Mouse (Mus musculus): ENCODE results near the gene Pnpla1.

Pnpla1 gene

DNA sequence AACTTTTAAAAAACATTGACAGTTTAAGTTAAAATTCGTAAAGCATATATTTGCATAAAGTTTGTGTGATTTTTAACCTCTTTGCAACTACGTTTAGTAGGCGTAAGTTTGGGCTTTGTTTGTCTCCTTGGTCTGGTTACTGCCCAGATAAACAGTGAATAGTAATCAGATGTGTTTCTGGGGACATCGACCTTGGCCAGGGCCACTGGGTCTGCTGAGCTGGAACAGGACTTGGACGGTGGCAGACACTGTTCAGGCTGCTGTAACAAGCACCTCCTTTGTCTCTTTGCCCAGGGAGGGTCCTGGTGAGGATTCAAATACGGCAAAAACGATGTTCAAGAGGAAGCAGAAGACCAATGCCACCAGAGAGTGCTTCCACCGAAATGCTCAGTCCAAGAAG, 27.0 kb downstream of the Pnpla1 start:
- WGBS, result 85% methylated on average over 8 of the region's 8 CpGs

DNA sequence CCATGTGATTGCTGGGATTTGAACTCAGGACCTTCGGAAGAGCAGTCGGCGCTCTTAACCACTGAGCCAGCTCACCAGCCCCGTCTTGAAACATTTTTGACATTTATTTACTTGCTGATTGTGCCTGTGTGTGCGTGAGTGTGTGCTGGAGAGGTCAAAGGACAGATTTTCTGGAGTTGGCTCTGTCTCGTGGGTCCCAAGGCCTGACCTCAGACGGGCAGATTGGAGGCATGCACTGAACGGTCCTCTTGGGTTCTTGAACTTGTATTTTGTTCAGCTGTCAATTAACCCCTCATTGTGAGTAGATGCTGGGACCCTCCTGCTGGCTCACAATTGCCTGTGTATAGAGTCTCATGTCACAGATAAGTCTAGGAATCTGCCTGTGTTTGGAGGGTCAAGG, 28.1 kb downstream of the Pnpla1 start:
- 93% methylated on average over 8 of the region's 8 CpGs for WGBS

DNA sequence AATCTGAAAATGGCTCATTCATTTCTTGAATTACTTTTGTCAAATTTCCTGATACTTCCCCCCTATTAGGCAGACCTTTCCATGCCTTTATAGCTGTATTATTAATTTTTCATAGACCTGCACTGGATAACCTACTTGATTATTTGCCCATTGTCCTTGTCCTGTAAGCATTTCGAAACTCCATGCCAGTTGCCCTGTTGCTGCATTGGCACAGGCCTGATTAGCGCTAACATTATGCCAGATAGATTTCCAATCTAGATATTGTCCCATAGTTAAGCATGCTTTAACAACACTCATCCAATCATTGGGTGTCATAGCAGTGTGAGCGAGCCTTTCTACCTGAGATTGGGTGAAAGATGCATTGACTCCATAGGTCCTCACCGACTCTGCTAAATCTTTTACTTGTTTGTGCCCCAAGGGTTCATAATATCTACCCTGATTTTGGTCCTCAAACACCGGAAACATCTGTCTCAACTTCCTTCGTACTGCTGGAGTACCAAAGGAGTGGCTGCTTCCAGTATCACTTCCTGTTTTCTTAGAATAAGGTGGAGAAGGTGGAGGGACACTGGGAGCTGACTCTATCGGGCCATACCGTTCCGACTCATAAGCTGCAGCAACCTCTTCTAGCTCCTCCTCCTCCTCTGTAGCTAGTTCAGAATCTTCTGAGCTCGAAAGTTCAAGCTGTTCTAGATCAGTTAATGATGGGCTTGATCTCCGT, 36.0 kb downstream of the Pnpla1 start:
- 83% methylated on average over 11 of the region's 11 CpGs for WGBS

DNA sequence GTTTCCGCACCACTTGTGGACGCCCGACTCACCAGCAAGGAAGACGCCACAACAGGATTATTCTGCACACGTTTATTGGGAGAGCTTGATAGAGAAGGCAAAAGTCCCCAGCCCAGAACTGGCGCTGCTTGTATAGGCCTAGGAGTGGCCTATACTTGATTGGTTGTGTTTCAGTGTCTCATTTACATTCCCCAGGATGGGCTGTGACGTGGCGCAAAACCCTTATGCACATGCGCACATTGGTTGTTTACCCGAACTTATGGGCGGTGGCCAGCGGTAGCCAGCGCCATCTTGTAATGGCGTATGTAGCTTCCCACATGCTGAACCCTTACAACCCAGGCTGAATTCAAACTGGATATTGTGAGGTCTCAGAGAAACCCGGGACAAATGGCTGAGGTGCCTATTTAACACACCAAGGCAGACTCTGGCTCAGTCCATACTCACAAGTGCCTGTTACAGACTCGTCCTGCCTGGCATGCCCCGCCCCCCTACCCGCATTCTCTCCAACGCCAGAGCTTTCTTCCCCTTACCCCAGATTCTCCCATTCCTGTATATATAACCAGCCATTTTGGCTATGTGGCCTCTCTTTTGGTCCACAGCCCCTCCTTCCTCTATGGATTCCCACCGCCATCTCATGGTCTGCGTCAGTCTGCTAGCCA, 37.1 kb downstream of the Pnpla1 start:
- 96% methylated on average over 21 of the region's 21 CpGs for WGBS

DNA sequence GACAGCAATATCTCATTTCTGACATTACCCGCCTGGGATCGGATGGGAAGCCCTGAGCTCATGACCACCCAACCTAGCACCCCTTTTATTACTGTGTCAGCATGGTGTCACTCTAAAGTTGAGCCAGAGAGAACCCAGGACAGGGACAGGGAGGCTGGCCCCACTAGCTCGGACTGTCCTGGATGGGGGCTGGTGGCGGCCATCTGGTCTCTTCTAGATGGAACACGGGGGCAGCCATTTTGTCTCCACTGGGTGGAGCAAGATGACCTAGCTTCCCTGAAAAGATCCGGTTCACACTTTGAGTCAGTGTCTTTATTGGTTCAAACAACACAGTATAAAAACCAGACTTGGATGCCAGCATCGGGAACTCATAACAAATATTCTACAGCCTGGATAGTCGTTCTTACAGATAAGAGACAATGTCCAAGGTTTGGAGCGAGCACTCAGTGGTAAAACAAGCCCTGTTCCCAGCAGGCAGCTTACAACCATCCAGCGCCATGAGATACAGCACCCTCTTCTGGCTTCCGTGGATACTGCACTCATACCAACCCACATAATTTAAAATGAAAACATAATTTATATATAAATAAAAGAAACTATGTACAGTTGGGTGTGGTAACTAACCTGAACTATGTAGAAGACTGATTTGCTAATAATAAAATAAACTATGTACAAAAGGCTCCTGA, 38.0 kb downstream of the Pnpla1 start:
- 95% methylated on average over 11 of the region's 11 CpGs for WGBS

DNA sequence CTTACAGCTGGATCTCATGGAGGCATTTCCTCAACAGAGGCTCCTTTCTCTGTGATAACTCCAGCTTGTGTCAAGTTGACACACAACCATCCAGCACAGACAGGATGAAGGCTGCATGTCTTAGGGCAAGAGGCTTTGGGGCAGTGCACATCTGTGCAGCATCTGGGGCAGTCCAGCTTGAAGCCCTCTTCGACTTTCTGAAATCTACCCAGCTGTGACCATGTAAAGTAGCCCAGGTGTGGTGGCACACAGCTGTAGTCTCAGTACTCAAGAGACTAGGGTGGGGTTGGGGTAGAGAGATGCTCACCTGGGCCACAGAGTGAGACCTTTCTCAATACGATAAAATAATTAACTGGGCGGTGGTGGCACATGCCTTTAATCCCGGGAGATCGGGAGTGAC, 39.6 kb downstream of the Pnpla1 start:
- WGBS, result 84% methylated on average over 5 of the region's 5 CpGs

DNA sequence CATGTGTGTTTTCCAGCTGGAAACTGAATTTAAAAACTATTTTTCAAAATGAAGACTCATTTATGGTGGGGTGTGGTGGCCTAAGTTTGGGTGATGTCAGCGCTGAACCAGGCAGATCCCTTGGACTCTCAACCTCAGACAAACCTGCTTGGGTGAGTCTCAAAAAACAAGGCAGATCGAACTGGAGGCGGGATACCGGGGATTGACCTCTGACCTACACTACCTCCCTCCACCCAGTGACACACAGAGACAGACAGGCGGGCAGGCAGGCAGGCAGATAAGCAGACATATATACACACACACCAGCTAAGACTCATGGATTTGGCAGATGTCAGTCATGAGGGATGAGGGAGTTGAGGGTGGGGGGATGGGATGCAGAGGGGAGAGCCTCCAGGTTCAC, 40.0 kb downstream of the Pnpla1 start:
- WGBS, result 89% methylated on average over 5 of the region's 5 CpGs

DNA sequence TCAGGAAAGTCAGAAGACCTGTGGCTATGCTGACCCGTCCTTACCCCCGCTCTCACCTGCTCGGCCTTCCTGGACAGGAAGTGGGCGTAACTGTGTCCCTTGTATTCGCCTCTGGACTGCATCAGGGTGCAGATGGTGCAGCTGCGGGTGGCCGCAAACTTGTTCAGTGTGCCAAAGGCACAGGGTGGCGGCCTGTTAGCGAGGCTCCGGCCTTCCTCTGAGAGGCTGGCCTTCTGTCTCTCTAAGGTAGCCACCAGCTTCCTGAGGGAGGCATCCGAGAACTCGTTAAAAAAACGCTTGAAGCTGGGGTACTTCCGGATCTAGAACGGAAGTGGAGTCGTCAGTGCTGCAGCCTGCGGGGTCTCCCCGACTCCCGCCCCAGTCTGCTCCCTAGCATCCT, 41.2 kb downstream of the Pnpla1 start:
- WGBS, result 73% methylated on average over 19 of the region's 19 CpGs

DNA sequence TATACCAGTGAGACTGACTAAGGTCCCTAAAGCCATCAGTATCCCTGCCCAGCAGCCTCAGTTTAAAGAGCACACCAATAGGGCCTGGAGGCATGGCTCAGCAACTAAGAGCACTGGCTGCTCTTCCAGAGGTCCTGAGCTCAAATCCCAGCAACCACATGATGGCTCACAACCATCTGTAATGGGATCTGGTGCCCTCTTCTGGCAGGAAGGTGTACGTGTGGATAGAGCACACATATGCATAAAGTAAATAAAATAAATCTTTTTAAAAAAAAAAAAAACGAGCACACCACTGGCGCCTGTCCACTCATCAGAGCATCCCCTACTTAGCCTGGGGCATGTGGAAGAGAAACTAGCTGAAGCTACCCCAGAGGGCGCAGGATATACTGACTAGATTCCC, 43.3 kb downstream of the Pnpla1 start:
- WGBS, result 80% methylated on average over 4 of the region's 4 CpGs

DNA sequence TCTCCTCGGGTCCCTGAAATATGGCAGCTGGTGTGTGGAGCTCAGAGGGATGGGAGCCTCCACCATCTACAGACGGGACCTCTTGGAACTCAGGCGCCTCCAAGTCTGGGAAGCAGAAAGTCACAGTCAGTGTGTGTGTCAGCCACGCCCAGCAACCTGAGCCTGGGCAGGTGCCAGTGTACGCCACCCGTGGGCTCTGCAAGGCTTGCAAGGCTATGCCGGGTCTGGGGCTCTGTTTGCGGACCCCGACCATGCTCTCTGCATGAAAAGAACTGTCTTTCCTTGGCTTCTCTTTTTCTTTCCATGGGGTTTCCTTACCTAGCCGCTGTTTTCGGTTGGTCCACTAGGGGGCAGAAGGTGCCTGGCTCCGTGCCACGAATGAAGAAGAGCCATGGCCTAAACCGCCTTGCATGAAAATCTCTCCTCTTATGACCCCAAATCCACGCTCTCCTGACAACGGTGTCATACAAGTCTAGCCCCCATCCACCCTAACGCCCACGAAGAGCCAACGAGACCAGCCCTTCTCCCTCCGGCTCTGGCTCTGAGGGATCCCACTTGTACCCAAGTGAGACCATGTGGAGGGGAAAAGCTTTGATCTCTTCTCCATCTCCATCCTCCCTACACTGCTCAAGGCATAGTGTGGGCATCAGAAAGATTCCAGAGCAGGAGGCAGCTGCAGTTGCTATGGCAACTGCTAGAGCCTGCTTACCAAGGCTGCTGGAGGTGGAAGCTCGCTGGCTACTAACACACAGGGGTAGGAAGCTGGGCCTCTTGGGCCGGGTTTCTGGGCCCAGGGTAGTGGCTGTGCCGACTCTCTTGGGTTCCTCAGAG, 46.5 kb downstream of the Pnpla1 start:
- 20% methylated on average over 23 of the region's 23 CpGs for WGBS

DNA sequence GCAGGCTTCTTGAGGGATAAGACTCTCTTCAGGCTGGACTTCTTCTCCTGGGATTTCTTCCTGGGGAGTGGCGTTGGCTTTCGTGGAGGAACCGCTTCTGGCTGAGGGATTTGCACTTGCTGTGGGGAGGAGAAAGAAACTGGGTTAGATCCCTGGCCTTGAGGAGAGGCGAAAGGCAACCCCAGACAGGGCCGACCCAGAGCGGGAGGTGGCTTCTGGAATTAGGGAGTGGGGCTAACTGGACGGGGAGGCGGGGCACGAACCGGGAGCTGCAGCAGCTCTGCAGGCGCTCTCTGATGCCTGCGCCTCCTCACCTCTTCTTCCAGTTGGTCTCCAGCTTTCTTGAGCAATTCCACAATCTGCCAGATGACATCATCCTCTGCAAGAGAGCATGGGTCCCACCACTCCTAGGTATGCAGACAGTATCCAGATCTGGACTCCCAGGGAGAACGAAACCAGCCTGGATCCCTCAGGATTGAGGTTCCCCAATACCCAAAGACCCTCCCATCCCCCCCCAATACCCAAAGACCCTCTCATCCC, 47.2 kb downstream of the Pnpla1 start:
- 54% methylated on average over 13 of the region's 13 CpGs for WGBS

DNA sequence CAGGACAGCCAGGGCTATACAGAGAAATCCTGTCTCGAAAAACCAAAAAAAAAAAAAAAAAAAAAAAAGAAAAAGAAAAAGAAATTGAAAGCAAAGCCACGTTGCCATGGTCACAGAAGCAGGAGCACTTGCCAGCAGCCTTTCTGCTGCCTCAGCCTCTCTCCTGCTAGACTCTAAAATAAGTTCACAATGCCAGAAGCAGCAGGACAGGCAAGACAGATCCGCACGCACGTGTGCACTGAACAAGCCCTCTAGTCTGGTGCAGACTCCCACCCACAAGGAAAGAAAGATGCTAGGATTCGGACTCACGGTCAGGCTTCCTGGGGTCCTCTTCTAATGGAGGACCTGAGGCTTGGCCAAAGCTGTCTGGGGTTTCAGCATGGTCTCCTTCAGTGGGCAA, 49.7 kb downstream of the Pnpla1 start:
- 27% methylated on average over 7 of the region's 7 CpGs for WGBS

DNA sequence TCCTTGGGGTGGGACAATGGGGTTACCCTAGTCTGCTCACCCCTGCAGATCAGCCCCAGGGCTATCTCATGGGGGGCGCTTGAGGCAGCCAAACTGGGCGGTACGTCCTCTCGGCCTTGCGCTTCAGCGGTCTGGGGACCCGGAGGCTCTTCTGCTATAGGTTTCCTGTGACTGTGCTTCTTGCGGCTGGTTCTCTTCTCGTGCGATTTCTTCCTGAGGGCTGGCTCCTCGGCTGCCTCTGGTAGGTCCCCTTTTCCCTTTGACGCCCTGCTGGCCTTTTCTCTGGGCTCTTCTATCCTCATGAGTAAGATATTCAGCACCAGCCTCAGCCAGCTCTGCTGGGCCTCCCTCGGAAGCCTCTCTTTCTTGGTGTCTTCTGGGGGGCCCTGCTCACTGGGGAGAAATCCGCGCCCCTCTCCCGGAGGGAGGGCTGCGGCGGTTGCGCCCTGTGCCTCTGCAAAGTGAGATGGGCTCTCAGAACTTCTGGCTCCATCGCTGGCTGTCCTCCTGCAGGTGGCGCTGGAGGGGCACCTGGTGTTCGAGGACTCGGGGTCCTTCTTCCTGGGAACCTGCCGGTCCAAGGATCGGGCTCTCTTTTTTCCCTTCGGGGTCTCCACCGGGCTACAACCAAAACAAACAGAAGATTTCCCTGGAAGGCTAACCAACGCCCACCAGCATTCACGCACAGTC, 51.2 kb downstream of the Pnpla1 start:
- WGBS, result 28% methylated on average over 29 of the region's 29 CpGs

DNA sequence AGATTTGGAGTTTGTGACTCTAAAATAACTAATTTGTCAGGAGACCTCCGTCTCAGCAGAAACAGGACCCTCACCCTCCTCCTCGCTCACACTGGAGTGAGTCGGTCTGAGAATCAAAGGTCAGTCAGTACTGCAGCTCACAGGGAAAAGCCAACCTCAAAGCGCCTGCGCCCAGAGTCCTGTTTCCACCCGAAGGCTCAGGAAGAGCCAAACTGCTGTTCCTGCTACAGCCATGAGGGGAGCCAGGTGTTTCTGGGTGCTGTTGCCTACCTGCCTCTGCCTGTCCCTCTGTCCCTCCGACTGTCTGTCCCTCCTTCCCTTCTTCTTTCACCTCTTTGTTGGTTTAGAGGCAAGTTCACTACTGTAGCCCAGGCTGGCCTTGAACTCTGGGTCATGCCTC, 51.9 kb downstream of the Pnpla1 start:
- 70% methylated on average over 7 of the region's 7 CpGs for WGBS

DNA sequence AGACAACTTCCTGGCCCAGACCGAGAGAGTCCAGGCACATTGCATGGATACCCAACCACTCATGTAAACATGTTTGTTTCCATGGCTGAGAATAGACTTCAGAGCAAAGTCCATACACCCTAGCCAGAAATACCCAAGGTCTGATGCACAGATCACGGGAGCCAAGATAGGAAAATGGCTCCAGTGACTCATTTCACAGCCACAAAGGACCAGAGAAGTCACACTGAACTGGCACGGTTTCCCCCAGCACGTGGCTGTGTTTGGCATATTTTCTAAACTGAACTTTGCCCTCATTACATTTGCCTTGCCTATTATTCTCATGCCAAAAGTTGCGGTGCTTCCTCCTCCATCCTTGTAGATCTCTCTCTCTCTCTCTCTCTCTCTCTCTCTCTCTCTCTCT, 55.0 kb downstream of the Pnpla1 start:
- 63% methylated on average over 5 of the region's 5 CpGs for WGBS

DNA sequence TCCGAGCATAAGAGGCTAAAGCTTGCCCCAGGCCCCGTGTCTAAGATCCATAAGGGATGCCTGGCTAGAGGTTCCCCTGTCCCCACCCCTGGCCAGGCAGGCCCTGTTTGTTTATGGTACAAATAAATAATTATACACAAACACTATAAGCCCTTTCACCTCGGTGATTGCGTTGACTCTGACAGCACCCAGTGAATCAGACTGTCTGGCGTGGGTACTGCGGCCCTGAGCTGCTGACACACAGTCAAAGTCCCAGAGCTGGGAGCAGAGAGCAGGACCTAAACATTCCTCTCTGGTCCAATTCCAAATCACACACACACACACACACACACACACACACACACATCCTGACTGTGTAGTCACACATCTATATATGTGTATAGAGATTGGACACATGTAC, 55.7 kb downstream of the Pnpla1 start:
- 86% methylated on average over 6 of the region's 6 CpGs for WGBS

DNA sequence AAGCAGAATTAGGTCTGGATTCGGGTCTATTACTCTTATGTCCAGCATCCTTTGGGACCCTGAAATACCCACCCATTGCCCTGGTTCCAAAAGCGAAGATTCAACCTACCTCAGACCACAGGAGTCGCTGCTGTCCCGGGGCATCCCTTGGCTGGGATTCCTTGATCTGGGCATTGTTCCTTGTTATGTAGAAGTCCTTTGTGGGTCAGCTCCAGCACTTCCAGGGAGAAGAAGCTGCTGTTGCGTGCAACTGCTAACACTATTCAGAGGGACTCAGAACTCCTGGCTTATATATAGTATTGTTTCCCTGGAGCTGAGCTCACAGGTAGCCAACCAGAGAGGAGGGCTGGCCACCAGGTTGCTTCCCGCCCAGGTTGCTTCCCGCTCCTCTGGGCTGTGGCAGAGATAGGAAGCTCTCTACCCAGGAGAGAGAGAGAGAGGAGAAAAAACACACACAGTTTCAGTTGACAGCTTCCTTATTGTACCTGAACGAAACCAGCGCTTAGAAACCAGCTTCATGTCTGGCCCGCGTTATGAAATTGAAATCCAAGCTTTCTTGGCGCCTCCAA, 56.9 kb downstream of the Pnpla1 start, which contains the start of gene 4930539E08Rik:
Gene 4930539E08Rik, minus strand, starts transcription at position 265 of the 569 bp plus-strand sequence.
- WGBS, result 75% methylated on average over 12 of the region's 12 CpGs

DNA sequence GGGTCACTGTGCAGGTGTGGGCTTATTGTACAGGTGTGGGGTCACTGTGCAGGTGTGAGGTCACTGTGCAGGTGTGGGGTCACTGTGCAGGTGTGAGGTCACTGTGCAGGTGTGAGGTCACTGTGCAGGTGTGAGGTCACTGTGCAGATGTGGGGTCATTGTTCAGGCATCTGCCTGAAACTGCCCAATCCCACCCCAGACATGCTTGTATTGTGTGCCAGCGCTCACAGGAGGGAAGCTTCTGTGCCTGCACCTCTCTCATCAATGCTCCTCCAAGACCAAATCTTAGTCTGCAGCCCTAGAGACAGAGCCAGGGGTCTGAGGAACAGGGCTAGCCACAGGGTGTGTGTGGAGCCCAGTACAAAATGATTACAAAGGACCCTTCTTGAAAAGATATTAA, 58.3 kb downstream of the Pnpla1 start:
- WGBS, result 93% methylated on average over 1 of the region's 1 CpGs

DNA sequence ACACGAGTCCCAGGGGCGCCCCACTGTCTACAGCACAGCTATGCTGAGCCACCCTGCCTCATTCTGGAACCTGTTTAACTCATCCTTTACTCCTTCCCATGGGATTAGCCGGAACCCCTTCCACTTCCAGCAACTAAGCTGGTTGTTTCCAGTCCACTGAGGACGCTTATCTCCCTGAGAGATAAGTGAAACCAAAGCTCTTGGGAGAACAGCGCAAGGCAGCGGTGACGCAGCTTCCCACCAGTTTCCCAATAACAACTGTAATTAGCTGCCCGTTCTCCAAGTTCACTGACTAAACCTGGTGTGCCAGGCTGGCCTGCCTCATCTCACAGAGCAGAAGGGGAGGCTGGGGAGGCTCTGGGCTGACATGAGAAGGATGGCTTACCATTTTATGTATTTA, 62.9 kb downstream of the Pnpla1 start:
- 89% methylated on average over 8 of the region's 8 CpGs for WGBS

DNA sequence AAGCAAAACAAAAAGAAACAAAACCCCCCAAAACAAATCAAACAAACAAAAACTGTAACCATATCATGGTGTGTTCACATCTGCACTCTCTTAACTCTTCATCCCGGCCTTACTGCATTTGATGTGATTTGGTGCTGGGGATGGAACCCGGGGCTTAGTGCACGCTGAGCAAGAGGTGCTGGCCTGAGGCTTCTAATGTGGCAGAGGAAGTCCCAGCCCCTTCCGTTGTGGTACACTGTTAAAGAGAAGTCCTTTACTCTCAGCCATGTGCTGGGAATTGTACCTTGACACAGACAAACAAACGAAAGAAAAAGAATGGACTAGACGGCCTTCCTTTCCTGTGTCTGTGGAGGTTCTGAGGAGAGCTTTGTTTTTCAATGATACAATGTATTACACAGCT, 63.9 kb downstream of the Pnpla1 start:
- WGBS, result 73% methylated on average over 6 of the region's 6 CpGs

Measured in cerebral cortex, adult 2 months (tissue).